ENCODE assay signal across 27 mouse cellular contexts in genomic region chrX:93919017-93919416, GRCm38 (mm10). TPM values are rescaled to one million over a fixed set of nuclear protein-coding genes. Genes with fewer than 3 reads are reported as not detected.
"Had no signal": no experiment of that assay in that cellular context is flagged by ENCODE, and none has a peak within 500 bp of the region (broad histone marks: within the 10 kb centered on the region; RNA-seq: fewer than 3 reads in every experiment).

No protein-coding gene starts in this region.

- H3K9me3 ChIP-seq: intestine, embryonic 15.5 days; limb, embryonic 15.5 days; midbrain, embryonic 15.5 days; stomach, embryonic 15.5 days had no signal

- H3K27me3 ChIP-seq: intestine, embryonic 15.5 days; midbrain, embryonic 15.5 days; stomach, embryonic 15.5 days had no signal

- DNase-seq: kidney, adult 11 months; kidney, adult 8-10 months; kidney, postnatal 10 days; kidney, postnatal 36 days; left cerebral cortex, postnatal 4 days; liver, postnatal 0 days; lung, embryonic 14.5 days; right cerebral cortex, adult 18-20 months; right cerebral cortex, postnatal 14 days; right cerebral cortex, postnatal 4 days; thymus, postnatal 4 days had no signal

- H3K4me3 ChIP-seq: intestine, embryonic 15.5 days; kidney, embryonic 15.5 days; limb, embryonic 12.5 days; limb, embryonic 15.5 days; midbrain, embryonic 12.5 days; midbrain, embryonic 15.5 days; stomach, embryonic 15.5 days had no signal

- H3K9ac ChIP-seq: intestine, embryonic 15.5 days; kidney, embryonic 15.5 days; limb, embryonic 12.5 days; limb, embryonic 15.5 days; liver, embryonic 14.5 days; liver, postnatal 0 days; lung, embryonic 14.5 days; midbrain, embryonic 12.5 days; midbrain, embryonic 15.5 days; stomach, embryonic 15.5 days had no signal

- H3K27ac ChIP-seq: intestine, embryonic 15.5 days; kidney, embryonic 15.5 days; limb, embryonic 12.5 days; limb, embryonic 15.5 days; liver, embryonic 14.5 days; macrophage; midbrain, embryonic 12.5 days; midbrain, embryonic 15.5 days; stomach, embryonic 15.5 days had no signal

- H3K36me3 ChIP-seq: intestine, embryonic 15.5 days; kidney, embryonic 15.5 days; limb, embryonic 12.5 days; limb, embryonic 15.5 days; midbrain, embryonic 12.5 days; midbrain, embryonic 15.5 days; stomach, embryonic 15.5 days had no signal

- H3K4me1 ChIP-seq: intestine, embryonic 15.5 days; kidney, embryonic 15.5 days; limb, embryonic 12.5 days; limb, embryonic 15.5 days; midbrain, embryonic 12.5 days; midbrain, embryonic 15.5 days; stomach, embryonic 15.5 days had no signal

- H3K4me2 ChIP-seq: intestine, embryonic 15.5 days; kidney, embryonic 15.5 days; limb, embryonic 12.5 days; limb, embryonic 15.5 days; liver, embryonic 11.5 days; lung, embryonic 14.5 days; midbrain, embryonic 12.5 days; midbrain, embryonic 15.5 days; stomach, embryonic 15.5 days had no signal

- ATAC-seq: intestine, embryonic 15.5 days; liver, postnatal 0 days; lung, postnatal 0 days; midbrain, embryonic 15.5 days had no signal

RNA-seq across cellular contexts. Expression of gene AU015836, which starts 49.4 kb away (rescaled TPM):
- total RNA-seq: layer of hippocampus, adult 8-10 months; layer of hippocampus, postnatal 14 days; left cerebral cortex, adult 18-20 months; left cerebral cortex, postnatal 4 days had no signal
- polyA plus RNA-seq: kidney, embryonic 15.5 days; limb, embryonic 12.5 days; liver, postnatal 0 days; lung, embryonic 14.5 days; lung, postnatal 0 days; macrophage; midbrain, embryonic 12.5 days; midbrain, embryonic 15.5 days; neural tube, embryonic 11.5 days; neural tube, embryonic 14.5 days had no signal
